Mouse (Mus musculus): Measurements from ENCODE around the gene Cntfr. TPM values are rescaled to one million over a fixed set of nuclear protein-coding genes. Genes with fewer than 3 reads are reported as not detected.
"Not testable (repeated sequence)": the region's sequence is repeated elsewhere in the genome, so short reads cannot be mapped to it uniquely, and the experiment has no call there.

Cntfr gene
- not detected in 2 replicates for polyA plus RNA-seq (2012; ENCODE audit: insufficient read depth, insufficient read length, low replicate concordance, missing spikeins)

DNA sequence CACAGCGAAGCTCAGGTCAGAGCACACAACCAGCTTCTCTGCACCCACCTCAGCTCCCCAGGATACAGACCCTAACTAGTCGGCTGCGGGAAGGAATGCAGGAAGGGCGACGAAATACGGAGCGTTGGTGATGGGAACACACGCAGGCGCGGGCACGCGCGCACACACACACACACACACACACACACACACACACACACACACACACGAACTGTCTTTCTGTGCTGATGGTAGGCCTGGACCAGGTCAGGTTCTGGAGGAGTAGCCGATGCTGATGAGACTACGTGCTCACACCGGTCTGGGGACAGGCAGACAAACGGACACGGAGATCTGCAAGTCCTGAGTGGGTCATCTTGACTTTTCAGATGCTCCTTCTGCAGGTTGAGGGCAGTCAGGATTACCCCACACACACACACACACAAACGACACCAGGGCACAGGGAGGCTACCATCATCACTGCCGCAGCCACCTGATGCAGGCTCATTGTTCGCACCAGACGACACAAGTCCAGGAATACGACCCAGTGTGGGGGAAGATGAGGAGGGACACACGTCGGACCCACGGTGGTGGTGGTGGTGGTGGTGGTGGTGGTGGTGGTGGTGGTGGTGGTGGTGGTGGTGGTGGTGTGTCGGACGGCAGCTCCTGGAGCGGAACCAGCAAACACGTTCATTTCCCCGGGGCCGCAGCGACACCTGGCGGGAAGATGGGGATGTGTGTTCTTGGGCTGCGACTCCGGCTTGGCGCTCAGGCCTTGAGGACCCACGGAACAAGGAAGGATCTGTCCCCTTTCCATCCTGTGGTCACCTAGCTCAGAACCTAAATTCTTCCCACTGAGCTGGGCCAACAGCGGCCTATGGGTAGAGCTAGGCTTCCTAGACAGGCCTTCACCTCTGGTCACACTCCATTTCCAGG lies at the start of gene Cntfr:
TSS of gene Cntfr (minus strand) at position 160 of the 912 bp plus-strand sequence.
- TF ChIP-seq CTCF (IDR thresholded peaks at IDR 0.05; ENCODE audit: insufficient read depth, low read depth, low read length): peak; percentile 46; the same call in 1 of the 2 replicates
- WGBS: 40% methylated on average over 34 of the region's 40 CpGs
- not testable (repeated sequence) for H3K27ac ChIP-seq (ENCODE audit: insufficient read depth, low read depth, low read length); H3K4me1 ChIP-seq (ENCODE audit: control insufficient read depth, insufficient read depth, low read length)
- H3K4me3 ChIP-seq (ENCODE audit: insufficient read depth, low read depth, low read length): peak within 1 kb of the TSS; percentile 39; the same call in 1 of the 2 replicates

GRCm38 (mm10) chr4:41745021-41745420 lies 48.1 kb upstream of the Cntfr start:
- 71% methylated on average over 1 of the region's 1 CpGs for WGBS
- Histone ChIP-seq H3K4me3 (ENCODE audit: insufficient read depth, low read depth, low read length) (no peak overlapping the region), H3K4me1 (ENCODE audit: control insufficient read depth, insufficient read depth, low read length) (peaks cover 5% of the 10 kb centered on the region), H3K27ac (ENCODE audit: insufficient read depth, low read depth, low read length) (no peak overlapping the region)
- TF ChIP-seq POLR2A (IDR thresholded peaks at IDR 0.05; ENCODE audit: insufficient read depth, low read depth, low read length) (no peak), CTCF (IDR thresholded peaks at IDR 0.05; ENCODE audit: insufficient read depth, low read depth, low read length) (no peak)

GRCm38 (mm10) chr4:41744131-41744530 lies 47.2 kb upstream of the Cntfr start:
- peaks cover 5% of the 10 kb centered on the region for H3K4me1 ChIP-seq (ENCODE audit: control insufficient read depth, insufficient read depth, low read length)
- TF ChIP-seq POLR2A (IDR thresholded peaks at IDR 0.05; ENCODE audit: insufficient read depth, low read depth, low read length) (no peak), CTCF (IDR thresholded peaks at IDR 0.05; ENCODE audit: insufficient read depth, low read depth, low read length) (no peak)
- H3K4me3 ChIP-seq (ENCODE audit: insufficient read depth, low read depth, low read length): no peak overlapping the region
- H3K27ac ChIP-seq (ENCODE audit: insufficient read depth, low read depth, low read length): no peak overlapping the region
- WGBS: 85% methylated on average over 2 of the region's 2 CpGs

GRCm38 (mm10) chr4:41741158-41741560 lies 44.3 kb upstream of the Cntfr start:
- TF ChIP-seq POLR2A (IDR thresholded peaks at IDR 0.05; ENCODE audit: insufficient read depth, low read depth, low read length) (peak; percentile 93), CTCF (IDR thresholded peaks at IDR 0.05; ENCODE audit: insufficient read depth, low read depth, low read length) (no peak)
- WGBS: 0% methylated on average over 27 of the region's 27 CpGs
- H3K4me3 ChIP-seq (ENCODE audit: insufficient read depth, low read depth, low read length): peak overlapping the region; percentile 77
- H3K27ac ChIP-seq (ENCODE audit: insufficient read depth, low read depth, low read length): peak overlapping the region; percentile 41; the same call in 1 of the 2 replicates
- peaks cover 5% of the 10 kb centered on the region for H3K4me1 ChIP-seq (ENCODE audit: control insufficient read depth, insufficient read depth, low read length)

- WGBS: 1% methylated on average over 48 of the region's 48 CpGs
- TF ChIP-seq POLR2A (IDR thresholded peaks at IDR 0.05; ENCODE audit: insufficient read depth, low read depth, low read length): no peak
- peak; percentile 30; the same call in 1 of the 2 replicates for TF ChIP-seq CTCF (IDR thresholded peaks at IDR 0.05; ENCODE audit: insufficient read depth, low read depth, low read length)
Measured at GRCm38 (mm10) chr4:41740380-41741157, 43.7 kb upstream of the Cntfr start.

GRCm38 (mm10) chr4:41739260-41739659 lies 42.4 kb upstream of the Cntfr start:
- no peak overlapping the region for H3K27ac ChIP-seq (ENCODE audit: insufficient read depth, low read depth, low read length)
- no peak overlapping the region for H3K4me3 ChIP-seq (ENCODE audit: insufficient read depth, low read depth, low read length)
- WGBS: 93% methylated on average over 13 of the region's 13 CpGs
- TF ChIP-seq CTCF (IDR thresholded peaks at IDR 0.05; ENCODE audit: insufficient read depth, low read depth, low read length) (no peak), POLR2A (IDR thresholded peaks at IDR 0.05; ENCODE audit: insufficient read depth, low read depth, low read length) (no peak)
- H3K4me1 ChIP-seq (ENCODE audit: control insufficient read depth, insufficient read depth, low read length): peaks cover 5% of the 10 kb centered on the region

More at GRCm38 (mm10) chr4:41740380-41741157, 43.7 kb upstream of the Cntfr start:
- peaks cover 5% of the 10 kb centered on the region for H3K4me1 ChIP-seq (ENCODE audit: control insufficient read depth, insufficient read depth, low read length)
- H3K4me3 ChIP-seq (ENCODE audit: insufficient read depth, low read depth, low read length): peak overlapping the region; percentile 77
- peak overlapping the region; percentile 41; the same call in 1 of the 2 replicates for H3K27ac ChIP-seq (ENCODE audit: insufficient read depth, low read depth, low read length)

- no peak for TF ChIP-seq CTCF (IDR thresholded peaks at IDR 0.05; ENCODE audit: insufficient read depth, low read depth, low read length)
- TF ChIP-seq POLR2A (IDR thresholded peaks at IDR 0.05; ENCODE audit: insufficient read depth, low read depth, low read length): no peak
- H3K4me3 ChIP-seq (ENCODE audit: insufficient read depth, low read depth, low read length): no peak overlapping the region
- no peak overlapping the region for H3K27ac ChIP-seq (ENCODE audit: insufficient read depth, low read depth, low read length)
- peaks cover 5% of the 10 kb centered on the region for H3K4me1 ChIP-seq (ENCODE audit: control insufficient read depth, insufficient read depth, low read length)
- 76% methylated on average over 1 of the region's 1 CpGs for WGBS
Measured at GRCm38 (mm10) chr4:41738256-41738603, 41.3 kb upstream of the Cntfr start.

- TF ChIP-seq CTCF (IDR thresholded peaks at IDR 0.05; ENCODE audit: insufficient read depth, low read depth, low read length) (peak; percentile 52), POLR2A (IDR thresholded peaks at IDR 0.05; ENCODE audit: insufficient read depth, low read depth, low read length) (no peak)
- H3K4me1 ChIP-seq (ENCODE audit: control insufficient read depth, insufficient read depth, low read length): peaks cover 5% of the 10 kb centered on the region
- no peak overlapping the region for H3K4me3 ChIP-seq (ENCODE audit: insufficient read depth, low read depth, low read length)
- no peak overlapping the region for H3K27ac ChIP-seq (ENCODE audit: insufficient read depth, low read depth, low read length)
- 43% methylated on average over 8 of the region's 8 CpGs for WGBS
Measured at GRCm38 (mm10) chr4:41737602-41738255, 40.8 kb upstream of the Cntfr start.
